Mouse (Mus musculus) left cerebral cortex, adult 11 months (tissue): ENCODE data around the gene Eef1akmt4.

ENCODE experiments used
- DNase-seq: peaks from one replicate; pipeline ENCODE4 v3.0.0; 2022; ENCODE audit warnings: low spot score

Eef1akmt4 gene

DNA sequence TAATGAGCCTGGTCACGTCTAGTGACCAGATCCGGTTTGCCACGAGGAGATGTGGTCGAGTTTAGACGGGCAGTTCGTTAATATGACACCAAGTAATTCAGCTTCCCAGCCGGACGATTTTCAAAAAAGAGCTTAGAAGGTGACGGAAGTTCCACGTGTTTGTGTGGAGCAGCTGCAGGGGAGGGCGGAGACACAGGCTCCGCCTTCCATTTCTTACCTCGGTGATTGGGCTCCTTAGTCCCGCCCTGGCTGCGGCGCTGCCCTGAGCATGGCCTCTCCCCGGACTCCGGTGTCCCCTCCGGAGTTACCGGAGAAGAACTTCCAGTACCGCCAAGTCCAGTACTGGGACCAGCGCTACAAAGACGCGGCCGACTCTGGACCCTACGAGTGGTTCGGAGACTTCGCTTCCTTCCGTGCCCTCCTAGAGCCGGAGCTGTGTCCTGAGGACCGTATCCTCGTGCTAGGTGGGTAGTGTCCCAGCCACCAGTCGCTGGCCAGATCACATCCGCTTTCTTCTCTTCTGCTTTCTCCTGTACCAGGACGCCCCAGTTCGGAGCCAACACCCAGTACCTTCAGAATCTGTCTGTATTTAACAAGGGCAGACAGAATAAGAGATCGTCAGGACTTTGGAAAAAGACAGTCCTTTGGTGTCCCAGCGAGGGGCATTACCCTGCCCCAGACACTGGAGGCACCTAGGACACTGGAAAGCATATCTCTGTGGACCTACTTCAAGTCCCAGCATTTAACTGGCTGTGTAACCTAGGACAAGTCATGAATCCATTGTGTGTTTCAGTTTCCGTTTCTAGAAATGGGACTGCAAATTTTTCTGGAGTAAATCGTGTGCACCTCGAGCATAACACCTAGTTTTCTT, at the start of gene Eef1akmt4, which contains the start of the genes Gm49333 and Alg3:
Gene Eef1akmt4 (plus strand): TSS at position 237 of the 871 bp plus-strand sequence.
Gene Gm49333 (plus strand): TSS at position 254 of the 871 bp plus-strand sequence.
Gene Alg3 (minus strand): TSS at position 379 of the 871 bp plus-strand sequence.
- DNase-seq = peak; percentile 71

DNA sequence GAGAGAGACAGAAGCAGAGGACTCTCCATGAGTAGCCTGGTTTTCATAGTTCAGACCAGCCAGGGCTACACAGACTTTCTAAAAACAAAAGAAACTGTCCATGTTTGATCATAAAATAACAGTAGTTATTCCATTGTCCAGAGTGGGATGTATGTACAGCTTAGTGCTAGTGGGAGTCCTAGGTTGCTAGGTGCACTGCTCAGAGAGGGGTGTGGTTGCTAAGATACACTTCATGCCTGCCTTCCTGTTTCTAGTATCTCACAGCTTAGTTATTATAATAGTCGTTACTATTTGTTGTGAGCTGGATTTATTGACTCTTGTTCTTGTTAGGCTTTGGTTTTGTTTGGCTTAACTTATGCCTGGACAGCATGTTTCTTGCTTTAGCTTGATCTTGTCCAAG, 46.3 kb upstream of the Eef1akmt4 start:
- no peak for DNase-seq

DNA sequence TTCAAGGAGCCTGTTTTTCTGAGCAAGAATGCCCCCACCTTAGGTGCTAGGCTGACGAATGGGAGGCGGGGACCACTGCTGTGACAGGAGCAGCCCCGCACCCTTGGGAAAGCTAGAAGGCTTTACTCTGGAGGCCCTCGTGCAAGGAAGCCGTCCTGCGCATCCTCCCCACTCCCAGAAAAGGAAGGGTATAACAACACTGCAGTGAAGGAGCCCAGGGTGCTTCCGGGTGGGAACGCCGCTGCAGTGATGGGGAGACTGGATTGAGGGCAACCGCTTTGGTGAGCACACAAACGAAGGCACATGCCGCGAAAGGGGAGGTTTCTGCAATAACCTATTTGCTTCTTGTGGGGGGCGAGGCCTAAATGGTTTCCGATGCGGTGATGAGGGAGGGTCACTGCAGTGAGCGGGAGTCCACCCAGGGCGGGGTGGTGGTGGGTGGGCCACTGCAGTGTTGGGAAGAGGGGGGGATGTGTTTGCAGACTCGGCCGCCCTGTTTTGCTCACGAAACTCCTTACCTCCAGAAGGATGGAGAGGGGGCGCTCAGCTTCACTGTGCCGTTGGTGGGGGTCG, 21.9 kb upstream of the Eef1akmt4 start, which contains the start of gene Vwa5b2:
Gene Vwa5b2 (plus strand): TSS at position 106 of the 573 bp plus-strand sequence.
- no peak for DNase-seq

DNA sequence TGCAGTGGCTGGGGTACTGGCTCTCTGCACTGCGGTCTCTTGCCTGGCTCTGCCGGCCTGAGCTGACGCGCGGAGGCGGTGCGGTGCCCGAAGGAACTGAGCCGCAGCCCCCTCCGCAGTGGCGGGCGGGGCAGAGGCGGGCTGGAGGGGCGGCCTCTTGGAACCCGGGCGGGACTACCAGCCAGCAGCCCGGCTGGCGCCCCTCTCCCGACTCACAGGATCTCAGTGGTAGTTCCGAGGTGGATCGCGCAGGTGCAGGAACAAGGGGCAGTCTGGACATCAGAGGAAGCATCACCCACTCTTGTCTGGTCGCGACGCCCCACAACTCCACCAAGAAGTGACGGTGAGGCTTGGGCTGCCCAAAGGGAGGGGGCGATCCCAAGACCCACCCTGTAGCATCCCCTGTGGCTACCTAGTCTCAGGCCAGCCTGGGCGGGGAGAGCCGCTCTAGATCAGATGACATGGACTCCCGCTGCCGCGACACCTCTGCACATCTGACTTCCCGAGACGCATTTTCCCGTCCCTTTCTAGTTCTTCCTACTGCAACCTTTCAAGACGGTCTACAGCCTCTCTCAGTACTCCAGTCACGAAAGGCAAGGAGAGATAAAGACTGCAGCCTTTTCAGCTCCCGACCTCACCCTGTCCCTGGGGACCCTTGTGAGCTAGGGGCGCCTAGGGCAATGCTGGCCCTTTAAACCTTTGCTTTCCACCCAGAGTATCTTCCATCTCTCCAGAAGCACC, 21.3 kb upstream of the Eef1akmt4 start:
- DNase-seq = no peak

DNA sequence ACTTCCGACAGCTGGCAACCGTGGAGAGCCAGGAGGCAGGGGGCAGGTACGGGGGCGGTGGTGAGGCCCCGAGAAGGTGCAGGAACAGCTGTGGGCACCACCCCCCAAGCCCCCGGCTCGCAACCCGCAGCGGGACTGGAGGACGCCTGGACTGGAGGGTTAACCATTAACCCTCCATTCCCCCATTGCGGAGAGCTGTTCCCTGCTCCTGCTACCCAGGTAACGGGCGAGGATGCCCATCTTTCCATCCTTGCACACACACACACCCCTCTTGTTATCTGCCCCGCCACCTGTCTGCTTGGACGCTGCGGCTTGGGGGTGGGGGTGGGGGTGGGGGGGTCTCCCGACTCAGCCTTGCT, 20.7 kb upstream of the Eef1akmt4 start:
- no peak for DNase-seq

DNA sequence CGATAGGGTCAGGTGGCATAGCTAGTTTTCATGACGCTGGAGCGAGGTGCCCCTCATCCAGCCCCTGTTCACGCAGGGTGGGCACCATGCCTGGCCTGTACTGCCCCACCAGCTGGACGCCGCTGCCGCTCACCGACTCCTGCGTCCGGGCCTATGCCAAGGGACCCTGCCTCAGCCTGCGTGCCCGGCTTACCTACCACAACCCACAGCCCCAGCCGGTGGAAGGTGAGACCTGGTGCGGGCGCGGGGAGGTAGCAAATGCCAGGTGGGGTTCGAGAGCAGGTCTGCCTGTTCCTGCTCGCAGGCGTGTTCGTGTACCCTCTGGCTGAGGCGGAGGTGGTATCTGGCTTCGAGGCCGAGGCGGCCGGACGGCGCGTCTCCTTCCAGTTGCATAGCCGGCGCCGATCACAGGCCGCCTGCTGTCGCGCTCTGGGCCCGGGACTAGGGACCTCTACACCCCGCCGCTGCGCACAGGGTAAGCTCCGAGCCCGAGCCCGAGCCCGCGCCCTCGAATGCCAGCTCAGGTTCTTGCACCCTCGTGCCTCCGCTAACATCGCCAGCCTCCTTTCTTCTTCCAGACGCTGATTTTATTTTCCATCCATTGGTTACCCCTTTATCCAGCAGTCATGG, 20.2 kb upstream of the Eef1akmt4 start:
- DNase-seq = no peak

DNA sequence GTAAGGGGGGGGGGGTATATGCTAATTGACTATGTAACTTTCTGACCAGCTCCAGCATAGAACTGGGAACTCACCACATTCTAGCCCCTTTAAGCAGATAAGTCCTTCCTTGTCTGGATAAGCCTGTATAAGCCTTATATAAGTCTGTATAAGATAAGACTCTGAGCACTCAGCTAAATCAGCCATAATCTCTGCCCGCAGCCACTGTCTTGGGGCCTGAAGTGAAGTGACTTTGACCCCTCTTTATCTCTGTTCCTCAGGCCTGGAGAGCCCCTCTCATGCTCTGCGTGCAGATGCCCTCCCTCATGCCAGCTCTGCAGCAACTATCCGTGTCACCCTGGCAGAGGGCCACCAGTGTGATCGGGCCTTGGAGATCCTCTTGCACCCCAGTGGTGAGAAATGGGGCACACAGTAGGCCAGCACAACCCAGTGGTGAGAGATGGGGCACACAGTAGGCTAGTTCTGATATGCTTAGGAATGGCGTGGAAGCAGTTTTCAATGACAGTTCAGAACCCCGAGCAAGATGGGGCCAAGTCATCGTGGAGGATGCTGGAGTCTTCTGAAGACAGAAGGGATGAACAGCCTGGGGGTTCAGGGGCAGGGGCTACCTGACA, 16.2 kb upstream of the Eef1akmt4 start:
- no peak for DNase-seq

DNA sequence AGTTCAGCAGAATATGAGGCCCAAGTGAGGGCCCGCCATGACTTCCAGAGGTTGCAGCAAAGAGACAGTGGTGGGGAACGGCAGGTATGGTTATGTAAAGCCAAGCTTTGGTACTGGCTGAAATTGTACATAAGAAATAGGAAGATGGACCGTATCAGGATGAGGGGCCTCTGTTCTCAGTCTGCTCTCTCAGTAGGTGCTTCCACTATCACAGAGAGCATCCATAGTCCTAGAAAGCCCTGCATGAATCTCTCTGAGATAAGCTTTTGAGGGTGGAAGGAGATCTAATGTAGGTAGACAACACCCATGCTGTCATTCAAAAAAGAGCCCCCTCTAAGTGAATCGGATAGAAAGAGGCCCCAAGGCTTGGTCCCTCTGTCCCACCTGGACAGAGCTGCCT, 15.7 kb upstream of the Eef1akmt4 start:
- DNase-seq = no peak

DNA sequence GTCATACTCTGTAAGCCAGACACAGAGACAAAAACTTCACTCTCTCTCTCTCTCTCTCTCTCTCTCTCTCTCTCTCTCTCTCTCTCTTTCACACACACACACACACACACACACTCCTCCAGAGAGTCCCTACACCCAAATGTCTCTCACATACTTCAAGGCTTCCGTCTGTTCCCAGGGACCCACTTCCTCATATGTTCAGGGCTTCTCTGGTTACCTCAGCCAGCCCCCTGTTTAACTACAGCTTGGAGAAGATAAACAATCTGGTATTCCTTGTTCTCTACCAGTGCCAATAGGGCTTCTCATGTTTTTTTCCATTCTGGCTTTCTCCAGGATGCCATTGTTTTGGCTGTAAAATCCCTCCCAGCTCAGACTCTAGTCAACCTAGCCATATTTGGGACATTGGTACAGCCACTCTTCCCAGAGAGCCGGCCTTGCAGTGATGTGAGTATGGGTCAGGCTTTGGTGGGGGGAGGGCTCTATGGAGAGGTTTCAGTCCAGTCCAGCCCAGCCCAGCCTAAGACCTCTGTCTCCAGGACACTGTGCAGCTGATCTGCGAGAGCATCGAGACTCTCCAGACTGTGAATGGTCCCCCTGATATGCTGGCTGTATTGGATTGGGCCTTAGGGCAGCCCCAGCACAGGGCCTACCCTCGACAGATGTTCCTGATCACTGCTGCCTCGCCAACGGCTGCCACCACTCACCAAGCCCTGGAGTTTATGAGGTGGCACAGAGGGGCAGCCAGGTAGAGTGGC, 14.5 kb upstream of the Eef1akmt4 start:
- DNase-seq = no peak

DNA sequence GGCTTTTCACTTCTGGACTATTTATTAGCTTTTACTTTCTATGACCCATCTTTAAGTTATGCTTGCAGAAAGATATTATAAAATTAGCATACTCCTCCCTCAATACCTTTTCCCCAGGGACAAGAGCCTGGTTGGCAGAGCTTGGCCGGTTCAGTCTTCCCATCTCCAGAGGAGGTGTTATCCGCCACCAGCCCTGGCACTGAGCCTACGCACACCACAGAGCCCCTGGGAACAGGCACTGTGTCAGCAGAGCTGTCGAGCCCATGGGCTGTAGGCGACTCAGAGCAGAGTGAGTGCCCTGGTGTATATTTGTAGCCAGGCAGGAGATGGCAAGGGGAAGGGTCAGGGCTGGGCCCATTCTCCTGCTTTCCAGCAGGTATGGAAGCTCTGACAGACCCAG, 10.9 kb upstream of the Eef1akmt4 start:
- no peak for DNase-seq

DNA sequence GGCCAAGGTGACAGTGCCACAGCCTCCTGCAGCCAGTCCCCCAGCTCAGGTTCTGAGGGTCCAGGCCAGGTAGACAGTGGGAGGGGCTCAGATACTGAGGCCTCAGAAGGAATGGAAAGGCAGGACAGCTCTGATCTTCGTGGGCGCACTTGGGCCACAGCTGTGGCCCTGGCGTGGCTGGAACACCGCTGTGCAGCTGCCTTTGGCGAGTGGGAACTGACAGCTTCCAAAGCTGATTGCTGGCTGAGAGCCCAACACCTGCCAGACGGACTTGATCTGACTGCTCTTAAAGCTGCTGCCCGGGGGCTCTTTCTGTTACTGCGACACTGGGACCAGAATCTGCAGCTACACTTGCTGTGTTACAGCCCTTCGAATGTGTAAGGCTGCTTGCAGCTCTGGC, 6.7 kb upstream of the Eef1akmt4 start:
- DNase-seq = no peak

DNA sequence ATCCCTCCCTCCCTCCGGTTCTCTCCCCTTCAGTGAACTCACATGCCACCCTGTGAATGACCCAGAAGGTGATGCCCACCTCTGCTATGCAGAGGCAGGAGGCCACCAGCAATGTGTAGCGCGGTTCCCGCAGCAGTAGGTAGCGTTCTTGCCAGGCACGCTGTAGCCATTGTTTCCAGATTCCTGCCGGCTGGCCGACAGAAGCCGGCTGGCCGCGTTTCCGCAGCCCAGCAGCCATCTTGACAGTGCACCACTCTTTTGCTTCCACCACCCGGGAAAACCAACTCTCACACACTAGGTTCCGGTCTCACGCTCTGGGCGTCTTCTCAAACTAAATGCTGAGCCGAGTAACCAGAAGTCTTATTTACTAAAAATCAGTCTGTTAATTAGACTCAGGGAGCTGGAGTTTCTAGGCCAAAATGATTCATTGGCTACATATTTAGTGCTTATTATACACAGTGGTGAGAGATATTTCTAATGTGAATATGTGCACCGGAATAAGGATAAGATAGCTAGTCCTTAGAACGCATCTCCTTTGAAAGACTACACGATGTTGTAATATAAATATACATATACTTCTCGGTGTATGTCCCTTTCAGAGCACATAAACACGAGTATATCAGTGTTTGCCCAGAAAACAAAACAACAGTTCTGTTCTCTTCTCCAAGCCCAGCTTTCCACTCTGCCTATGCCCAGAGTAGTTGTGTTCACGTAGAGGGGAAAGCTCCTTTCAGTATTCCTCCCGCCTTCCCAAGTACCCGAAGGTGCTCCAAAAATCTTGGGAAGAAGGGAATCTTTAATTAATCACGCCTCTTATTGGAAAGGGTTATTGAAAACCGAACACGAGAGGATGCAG, 664 bp upstream of the Eef1akmt4 start:
- no peak for DNase-seq

DNA sequence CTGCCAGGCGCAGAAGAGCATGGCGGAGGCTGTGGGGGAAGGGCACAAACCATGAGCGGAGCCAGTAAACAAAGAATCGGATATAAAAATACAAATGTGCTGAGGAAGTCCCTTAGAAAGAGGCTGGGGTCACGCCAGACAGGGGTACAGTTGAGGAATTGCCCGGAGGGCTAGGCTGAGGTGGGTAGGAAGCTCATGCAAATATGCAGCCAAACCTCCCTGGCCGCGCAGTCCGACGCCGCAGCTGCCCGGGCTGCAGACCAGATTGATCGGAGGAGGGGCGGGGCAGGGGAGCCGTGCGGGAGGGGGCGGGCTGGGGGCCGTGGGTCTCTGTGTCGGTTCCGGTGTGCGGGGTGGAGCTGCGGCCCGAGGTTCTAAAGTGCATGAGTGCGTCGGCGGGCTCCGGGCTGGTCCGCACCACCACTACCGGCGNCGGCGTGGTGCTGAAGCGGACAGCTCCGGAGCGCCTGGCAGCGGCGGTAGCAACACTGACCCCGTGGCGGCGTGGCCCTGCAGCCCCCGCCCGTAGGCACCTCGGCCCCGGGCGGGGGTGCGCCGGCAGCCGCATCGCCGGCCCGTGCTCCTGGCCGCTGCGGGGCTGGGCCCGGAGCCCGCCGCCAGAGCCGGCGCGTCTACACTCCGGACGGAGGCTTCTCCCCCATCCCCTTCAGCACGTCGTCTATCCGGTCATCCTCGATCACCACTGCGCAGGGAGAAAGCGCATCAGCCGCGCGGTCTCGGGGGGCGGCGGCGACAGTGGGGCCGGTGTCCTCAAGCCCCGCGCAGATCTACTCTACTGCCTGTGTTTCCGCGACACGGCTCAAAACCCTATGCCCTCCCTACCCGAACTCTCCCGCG, 8.4 kb downstream of the Eef1akmt4 start:
- DNase-seq = no peak

DNA sequence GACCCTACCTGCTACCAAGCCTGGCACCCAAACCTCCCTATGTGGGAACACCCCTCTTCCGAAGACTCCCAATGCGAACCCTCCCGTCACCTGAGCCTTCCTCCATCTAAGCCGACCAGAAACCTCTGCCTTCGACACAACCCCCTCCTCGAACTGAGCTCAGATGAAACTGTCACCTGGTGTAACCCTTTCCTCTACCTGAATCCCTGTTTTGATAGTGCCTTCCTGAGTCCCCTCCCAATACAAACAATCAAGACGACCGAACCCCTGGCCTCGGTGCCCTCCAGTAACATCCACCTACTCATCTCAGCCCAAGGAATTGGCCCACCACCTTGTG, 9.0 kb downstream of the Eef1akmt4 start:
- no peak for DNase-seq

DNA sequence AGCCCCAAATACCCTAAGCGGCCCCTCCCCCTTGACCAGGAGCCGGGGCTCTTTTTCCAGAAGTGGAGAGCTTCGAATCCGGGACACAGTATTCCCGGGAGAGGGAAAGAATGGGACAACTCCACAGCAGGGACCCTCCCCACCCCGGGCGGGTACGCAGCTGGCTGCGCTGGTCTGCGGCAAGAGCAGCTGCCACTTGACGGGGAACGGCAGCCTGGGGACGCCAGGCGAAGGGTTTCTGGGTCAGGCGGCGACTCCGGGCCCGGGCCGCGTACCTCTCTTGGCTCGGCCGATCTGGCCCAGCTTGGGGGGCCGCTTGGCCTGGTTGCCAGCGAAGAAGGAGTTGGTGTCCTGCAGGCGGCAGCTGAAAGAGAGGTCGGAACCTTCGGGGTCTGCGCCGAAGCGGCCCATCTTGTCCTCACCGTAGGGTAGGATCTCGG, 9.4 kb downstream of the Eef1akmt4 start:
- DNase-seq = no peak

DNA sequence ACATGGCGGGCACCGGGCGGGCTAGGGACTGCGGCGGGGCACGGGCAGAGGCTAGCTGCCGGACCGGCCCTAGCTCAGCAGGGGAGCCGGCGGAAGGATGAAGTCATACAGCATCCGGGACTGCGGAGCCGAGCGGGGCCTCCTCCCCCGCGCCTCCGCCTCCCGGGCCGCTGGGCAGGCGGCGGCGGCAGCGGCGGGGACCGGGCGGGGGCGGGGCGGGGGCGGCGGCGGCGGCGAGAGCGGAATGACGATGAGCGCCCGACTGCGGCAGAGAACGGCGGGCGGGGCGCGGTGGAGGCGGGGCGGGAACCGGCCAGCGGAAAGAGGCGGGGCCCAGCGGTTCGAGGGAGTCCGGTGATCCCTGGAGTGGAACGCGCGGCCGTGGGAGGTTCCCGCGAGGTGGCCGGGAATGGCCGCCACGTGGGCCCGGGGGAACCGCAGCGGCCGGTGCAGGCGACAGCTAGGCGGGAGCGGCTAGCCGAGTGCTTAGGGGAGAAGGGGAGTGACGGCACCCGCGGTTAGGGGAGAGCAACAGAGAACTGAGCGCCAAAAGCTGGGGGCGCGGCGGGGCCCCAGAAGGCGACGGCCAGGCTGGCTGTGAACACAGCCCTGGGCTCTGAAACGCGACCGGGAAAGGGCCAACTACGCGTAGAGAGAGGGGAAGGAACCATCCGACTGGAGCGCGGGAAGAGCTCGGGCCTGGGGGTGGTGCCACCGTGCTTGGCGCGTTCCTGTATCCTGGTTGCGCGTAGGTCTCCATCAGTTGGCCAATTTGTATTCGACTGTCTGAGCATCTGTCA, 10.0 kb downstream of the Eef1akmt4 start, which contains the start of gene Camk2n2:
Gene Camk2n2 (minus strand): TSS at position 97 of the 800 bp plus-strand sequence.
- no peak for DNase-seq

DNA sequence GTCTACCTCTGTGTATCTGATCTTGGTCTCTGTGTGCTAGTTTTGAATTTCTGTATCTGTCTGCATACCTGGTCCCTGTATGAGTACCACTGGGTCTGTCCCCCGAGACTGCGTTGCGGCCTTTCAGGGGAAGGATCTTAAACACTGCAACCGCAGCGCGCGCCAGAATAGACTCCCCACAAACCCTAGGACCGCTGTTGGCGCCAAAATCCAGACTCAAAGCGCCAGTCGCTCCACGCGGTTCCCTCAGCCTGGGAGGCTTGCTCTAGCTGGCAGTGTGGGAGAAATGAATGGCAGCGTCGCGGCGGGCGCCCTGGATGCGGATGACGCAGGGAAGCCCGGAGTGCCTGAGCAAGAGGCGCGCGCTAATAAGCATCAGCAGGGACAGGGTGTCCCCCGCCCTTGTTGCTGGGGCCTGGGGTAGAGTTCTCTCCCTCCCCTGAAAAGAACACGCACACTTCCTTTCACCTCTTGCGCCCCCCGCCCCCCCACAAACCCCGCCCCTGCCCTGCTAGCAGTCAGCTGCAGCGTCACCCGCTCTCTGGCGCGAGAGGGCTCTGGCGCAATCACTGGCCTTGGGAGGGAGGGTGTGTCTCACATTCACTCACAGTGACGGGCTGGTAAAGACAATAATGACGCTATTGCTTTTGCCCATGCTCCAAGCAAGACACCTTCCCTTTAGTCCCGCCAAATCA, 10.7 kb downstream of the Eef1akmt4 start:
- DNase-seq = no peak

DNA sequence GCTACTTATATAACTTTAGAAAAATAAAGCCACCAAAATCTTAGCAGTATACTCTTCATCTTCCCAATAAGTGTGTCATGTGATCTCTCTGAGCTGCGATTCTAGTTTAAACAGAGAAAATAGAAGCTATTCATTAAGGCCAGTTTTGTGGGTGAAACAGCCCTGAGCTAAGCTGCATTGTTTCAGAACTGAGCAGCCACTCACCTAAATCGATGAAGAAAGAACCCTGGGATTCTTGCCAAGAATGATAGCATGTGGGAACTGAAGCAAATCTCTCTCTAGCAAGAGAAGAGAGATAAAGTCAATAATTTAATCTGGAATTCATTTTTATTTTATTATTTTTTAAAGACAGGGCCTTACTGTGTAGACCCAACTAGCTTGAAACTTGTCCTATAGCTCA, 11.8 kb downstream of the Eef1akmt4 start:
- no peak for DNase-seq
